23 mouse cellular contexts compared by ENCODE assay signal in genomic region chr15:56518379-56518778, GRCm38 (mm10).
"Had no signal": no experiment of that assay in that cellular context is flagged by ENCODE, and none has a peak within 500 bp of the region (broad histone marks: within the 10 kb centered on the region; RNA-seq: fewer than 3 reads in every experiment).

No protein-coding gene starts in this region.

- H3K4me3 ChIP-seq: intestine, embryonic 15.5 days; layer of hippocampus, adult 2 months; limb, embryonic 10.5 days; limb, embryonic 13.5 days; liver, embryonic 12.5 days; liver, embryonic 15.5 days; lung, embryonic 15.5 days; megakaryocyte, embryonic 14.5 days; midbrain, embryonic 10.5 days; midbrain, embryonic 13.5 days; myocyte; stomach, embryonic 15.5 days had no signal

- H3K9me3 ChIP-seq: intestine, embryonic 15.5 days; limb, embryonic 10.5 days; limb, embryonic 13.5 days; liver, embryonic 12.5 days; liver, embryonic 15.5 days; lung, embryonic 15.5 days; midbrain, embryonic 10.5 days; midbrain, embryonic 13.5 days; stomach, embryonic 15.5 days had no signal

- H3K9ac ChIP-seq: intestine, embryonic 15.5 days; limb, embryonic 13.5 days; liver, embryonic 12.5 days; liver, embryonic 15.5 days; lung, embryonic 15.5 days; midbrain, embryonic 13.5 days; stomach, embryonic 15.5 days had no signal

- ATAC-seq: intestine, embryonic 15.5 days; liver, embryonic 12.5 days; midbrain, embryonic 13.5 days; midbrain, embryonic 16.5 days had no signal

- H3K4me2 ChIP-seq: intestine, embryonic 15.5 days; limb, embryonic 13.5 days; liver, embryonic 12.5 days; liver, embryonic 15.5 days; lung, embryonic 15.5 days; midbrain, embryonic 13.5 days; stomach, embryonic 15.5 days had no signal

- H3K27ac ChIP-seq: intestine, embryonic 15.5 days; layer of hippocampus, adult 2 months; limb, embryonic 10.5 days; limb, embryonic 13.5 days; liver, embryonic 12.5 days; liver, embryonic 15.5 days; lung, embryonic 15.5 days; midbrain, embryonic 10.5 days; midbrain, embryonic 13.5 days; stomach, embryonic 15.5 days had no signal

- H3K36me3 ChIP-seq: intestine, embryonic 15.5 days; limb, embryonic 10.5 days; limb, embryonic 13.5 days; liver, embryonic 12.5 days; liver, embryonic 15.5 days; lung, embryonic 15.5 days; midbrain, embryonic 10.5 days; midbrain, embryonic 13.5 days; stomach, embryonic 15.5 days had no signal

- H3K4me1 ChIP-seq: intestine, embryonic 15.5 days; limb, embryonic 13.5 days; liver, embryonic 12.5 days; liver, embryonic 15.5 days; lung, embryonic 15.5 days; megakaryocyte, embryonic 14.5 days; midbrain, embryonic 10.5 days; midbrain, embryonic 13.5 days; stomach, embryonic 15.5 days had no signal

- DNase-seq: kidney, adult 8-10 months; kidney, postnatal 14 days; layer of hippocampus, adult 9-11 months; liver; lung, adult 18-20 months; lung, postnatal 10 days; lung, postnatal 36 days; right cerebral cortex, postnatal 25 days; spleen, adult 18-20 months; thymus, postnatal 25 days had no signal

- H3K27me3 ChIP-seq: intestine, embryonic 15.5 days; limb, embryonic 13.5 days; liver, embryonic 12.5 days; liver, embryonic 15.5 days; lung, embryonic 15.5 days; megakaryocyte, embryonic 14.5 days; midbrain, embryonic 13.5 days; stomach, embryonic 15.5 days had no signal
